Mouse (Mus musculus) midbrain, postnatal 0 days (tissue): ENCODE data around the gene Tyw5. TPM values are rescaled to one million over a fixed set of nuclear protein-coding genes. Genes with fewer than 3 reads are reported as not detected.

Experiments used
- ATAC-seq: fragments of 200-750 bp; cut with Nextera tagmentation; 2 replicates; pipeline ENCODE4 v1.8.0; 2017; ENCODE audit warnings: moderate number of reproducible peaks, mild to moderate bottlenecking, moderate TSS enrichment, moderate library complexity; ENCODE audit not compliant: low FRiP score
- DNase-seq: peaks from one replicate; pipeline ENCODE4 v3.0.0-alpha.2; 2015; ENCODE audit warnings: low spot score
- H3K27ac ChIP-seq: fragments of 300-500 bp; sonication (generic); 2 replicates; pipeline ENCODE4 v1.5.1; 2014; ENCODE audit warnings: low read depth, mild to moderate bottlenecking, low read length, mixed read lengths
- H3K27me3 ChIP-seq: fragments of 300-500 bp; sonication (generic); 2 replicates; pipeline ENCODE4 v1.6.1; 2014; ENCODE audit warnings: low read length, control low read depth, mixed read lengths; ENCODE audit not compliant: insufficient read depth
- H3K36me3 ChIP-seq: fragments of 300-500 bp; sonication (generic); 2 replicates; pipeline ENCODE4 v1.6.1; 2014; ENCODE audit warnings: low read length, control low read depth, mixed read lengths; ENCODE audit not compliant: insufficient read depth
- H3K4me1 ChIP-seq: fragments of 300-500 bp; sonication (generic); 2 replicates; pipeline ENCODE4 v1.6.1; 2014; ENCODE audit warnings: mild to moderate bottlenecking, control low read depth, antibody characterized with exemption, low read length, mixed read lengths; ENCODE audit not compliant: insufficient read depth
- H3K4me2 ChIP-seq: fragments of 300-500 bp; sonication (generic); 2 replicates; pipeline ENCODE4 v1.6.1; 2014; ENCODE audit warnings: low read depth, mild to moderate bottlenecking, low read length, mixed read lengths; ENCODE audit not compliant: poor library complexity, severe bottlenecking
- H3K4me3 ChIP-seq: fragments of 300-500 bp; sonication (generic); 2 replicates; pipeline ENCODE4 v1.5.1; 2014; ENCODE audit warnings: low read depth, mild to moderate bottlenecking, low read length, moderate library complexity
- H3K9ac ChIP-seq: fragments of 300-500 bp; sonication (generic); replicated peaks from 2 replicates; pipeline ENCODE4 v1.6.1; 2014; ENCODE audit warnings: mild to moderate bottlenecking, low read length, moderate library complexity, mixed read lengths; ENCODE audit not compliant: poor library complexity, severe bottlenecking
- H3K9me3 ChIP-seq: fragments of 300-500 bp; sonication (generic); 2 replicates; pipeline ENCODE4 v1.6.1; 2016; ENCODE audit warnings: low read length, control low read depth
- CTCF ChIP-seq: IDR thresholded peaks from 2 replicates; pipeline ENCODE4 v1.5.1; 2016; ENCODE audit warnings: antibody characterized with exemption, mild to moderate bottlenecking
- WGBS: fragments of 180-500 bp; shearing (Covaris S2); extraction: QIAGEN DNeasy Blood & Tissue Kit; methylation state at CpG from one replicate; pipeline ENCODE4 v1.1.7; 2014; 5-methylcytosine and 5-hydroxymethylcytosine counted together
- polyA plus RNA-seq: library from polyadenylated mRNA; unstranded; fragments of >200 nt; fragmentation: Nextera tagmentation; extraction: Ambion mirVana; gene quantifications from 2 replicates; pipeline ENCODE4 v1.2.1, GENCODE M21; 2015
- total RNA-seq: library from RNA; depleted of rRNA; stranded (reverse); fragments of >200 nt; gene quantifications from 2 replicates; pipeline ENCODE4 v1.2.3, GENCODE M21; 2014; rRNA removed

The Tyw5 gene
- total and polyA plus RNA-seq, 2 experiments from 2014 or later, result 17.9 to 30.4 TPM

DNA sequence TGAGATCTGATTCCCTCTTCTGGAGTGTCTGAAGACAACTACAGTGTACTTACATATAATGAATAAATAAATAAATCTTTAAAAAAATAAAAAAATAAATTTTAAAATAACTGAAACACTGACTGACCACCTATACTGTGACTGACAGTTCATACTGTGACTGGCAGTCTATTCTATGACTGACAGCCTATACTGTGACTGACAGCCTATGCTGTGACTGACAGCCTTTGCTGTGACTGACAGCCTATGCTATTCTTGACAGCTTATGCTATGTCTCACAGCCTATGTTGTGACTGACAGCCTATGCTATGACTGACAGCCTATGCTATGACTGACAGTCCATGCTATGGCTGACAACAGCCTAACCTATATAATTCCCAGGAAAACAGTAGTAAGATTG lies 59.4 kb downstream of the Tyw5 start:
- Histone ChIP-seq H3K27me3 (no peaks in the 10 kb centered on the region), H3K27ac (no peak overlapping the region), H3K36me3 (no peaks in the 10 kb centered on the region), H3K9me3 (no peaks in the 10 kb centered on the region), H3K4me3 (no peak overlapping the region), H3K9ac (no peak overlapping the region), H3K4me2 (no peak overlapping the region), H3K4me1 (no peaks in the 10 kb centered on the region)
- ATAC-seq (peak; percentile 54; the same call in 1 of the 2 replicates), DNase-seq (no peak)
- no peak for TF ChIP-seq CTCF

DNA sequence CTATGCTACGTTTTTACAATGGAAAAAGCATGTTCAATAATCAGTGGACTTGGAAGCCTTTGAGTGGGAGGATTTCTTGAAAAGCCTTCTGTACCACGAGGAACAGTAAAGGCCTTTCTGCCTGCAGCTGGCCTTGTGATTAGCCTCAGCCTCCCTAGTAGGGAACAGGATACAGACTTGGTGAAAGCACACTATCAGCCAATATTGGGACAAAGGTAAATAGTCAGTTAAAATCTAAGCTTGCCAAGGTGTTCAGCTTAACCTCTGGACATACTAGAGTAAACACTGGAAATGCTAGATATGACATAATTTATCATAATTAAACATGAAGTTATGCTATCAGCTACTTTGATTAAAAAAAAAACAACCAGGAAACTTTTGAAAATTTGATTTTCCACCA lies 65.7 kb downstream of the Tyw5 start:
- ATAC-seq, result no peak
- H3K27ac ChIP-seq, result no peak overlapping the region
- WGBS, result 14% methylated on average over 2 of the region's 2 CpGs
- no peak overlapping the region for H3K4me2 ChIP-seq
- H3K9me3 ChIP-seq, result no peaks in the 10 kb centered on the region
- no peak overlapping the region for H3K4me3 ChIP-seq
- H3K27me3 ChIP-seq, result no peaks in the 10 kb centered on the region
- H3K36me3 ChIP-seq, result no peaks in the 10 kb centered on the region
- no peak overlapping the region for H3K9ac ChIP-seq
- no peak for DNase-seq
- TF ChIP-seq CTCF, result no peak
- H3K4me1 ChIP-seq, result no peaks in the 10 kb centered on the region

DNA sequence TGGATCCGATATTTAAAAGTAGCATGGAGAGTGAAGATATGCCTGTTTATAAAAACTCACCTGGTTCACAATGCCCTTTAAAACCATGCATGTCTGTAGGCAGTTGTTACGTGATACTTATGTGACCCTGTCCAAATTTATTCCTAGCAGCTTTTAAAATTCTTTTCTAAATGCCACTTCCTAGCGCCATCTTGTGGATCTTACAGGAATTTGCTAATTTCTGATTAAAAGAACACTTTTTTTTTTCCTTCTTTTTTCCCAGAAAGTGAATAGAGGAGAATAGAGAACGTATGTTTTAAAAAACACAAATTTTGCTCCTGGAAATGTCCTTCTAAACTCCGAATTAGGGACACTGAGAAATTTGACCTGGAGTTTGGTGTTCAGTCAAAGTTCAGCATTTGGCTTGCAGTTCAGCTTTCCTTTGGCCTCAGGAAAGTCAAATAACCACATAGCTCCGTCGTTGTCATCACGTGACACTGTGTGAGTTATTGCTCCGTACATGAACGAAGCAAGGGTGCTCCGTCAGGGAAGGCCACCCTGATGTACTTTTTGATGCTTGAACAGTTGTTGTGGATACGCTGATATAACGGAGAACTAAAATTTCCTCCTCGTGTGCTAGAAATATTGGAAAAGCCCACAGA lies 67.6 kb downstream of the Tyw5 start:
- 55% methylated on average over 14 of the region's 14 CpGs for WGBS
- Histone ChIP-seq H3K9ac (no peak overlapping the region), H3K27ac (no peak overlapping the region), H3K4me1 (no peaks in the 10 kb centered on the region), H3K27me3 (no peaks in the 10 kb centered on the region), H3K4me3 (no peak overlapping the region), H3K4me2 (no peak overlapping the region), H3K9me3 (no peaks in the 10 kb centered on the region), H3K36me3 (no peaks in the 10 kb centered on the region)
- DNase-seq (peak; percentile 68), ATAC-seq (no peak)
- TF ChIP-seq CTCF, result peak; percentile 81

Other genes with a start within 250 kb of the Tyw5 start
- 21.4 and 23.8 TPM in 2 replicates for gene 1700066M21Rik, start 29.5 kb downstream of the Tyw5 start, total RNA-seq
- 21.3 and 23.3 TPM in 2 replicates for gene 1700066M21Rik, start 29.5 kb downstream of the Tyw5 start, polyA plus RNA-seq
- 9.0 and 15.6 TPM in 2 replicates for gene Maip1, start 773 bp downstream of the Tyw5 start, total RNA-seq
- gene Maip1, start 773 bp downstream of the Tyw5 start, polyA plus RNA-seq, result 18.3 and 20.8 TPM in 2 replicates